Mouse (Mus musculus) urinary bladder, postnatal 25 days (tissue): Measurements from ENCODE around the gene Dvl1.

Source experiments
- DNase-seq: peaks from one replicate; pipeline ENCODE4 v3.0.0; 2022; ENCODE audit warnings: low spot score

Dvl1 gene

DNA sequence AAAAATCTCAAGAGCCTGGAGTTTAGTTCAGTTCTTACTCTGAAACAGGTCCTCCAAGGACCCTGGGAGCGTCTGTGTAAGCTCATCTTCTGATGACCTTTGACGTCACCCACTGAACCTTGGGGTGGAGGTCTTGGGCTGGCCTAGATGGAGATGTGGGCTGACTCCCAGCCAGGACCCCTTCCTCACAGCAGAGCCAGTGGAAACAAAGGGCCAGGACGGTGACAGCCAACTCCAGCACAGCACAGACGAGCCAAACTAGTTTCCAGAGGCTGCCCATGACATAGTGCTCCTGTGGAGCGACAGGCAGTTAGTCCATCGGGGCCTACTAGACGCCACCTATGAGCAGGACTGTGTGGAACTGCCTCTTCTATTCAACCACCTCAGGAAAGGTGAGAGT lies 61.1 kb downstream of the Dvl1 start:
- DNase-seq = no peak

DNA sequence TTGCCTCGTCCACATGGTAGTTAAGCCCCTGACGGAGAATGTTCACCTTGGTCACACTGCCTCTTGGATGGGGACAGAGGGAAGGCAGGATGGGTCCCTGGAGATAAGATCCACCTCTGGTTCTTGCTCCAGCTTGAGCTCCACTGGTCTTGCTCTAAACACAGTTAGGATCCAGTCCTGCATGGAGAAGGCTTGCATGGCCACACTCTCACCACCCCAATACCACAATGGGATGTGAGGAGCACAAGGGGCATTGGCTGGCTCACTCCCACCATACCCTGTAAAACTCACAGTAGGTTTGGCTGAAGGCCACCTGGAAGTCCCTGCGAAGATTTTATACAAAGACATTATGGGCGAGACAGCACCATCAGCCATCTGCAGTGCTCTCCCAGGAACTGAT lies 61.5 kb downstream of the Dvl1 start:
- no peak for DNase-seq
